Mouse (Mus musculus) MEL (cell line): Measurements from ENCODE around the gene Olfr578.

Experiments used
- CHD1 ChIP-seq: IDR thresholded peaks from 2 replicates; pipeline ENCODE4 v1.6.1; 2012; ENCODE audit warnings: low read depth, mild to moderate bottlenecking, inconsistent platforms, low read length, improper control_type of control experiment
- CTCF ChIP-seq, 3 experiments: IDR thresholded peaks in 2 of 3; conservative IDR thresholded peaks in 1 of 3; 2 replicates each; pipeline ENCODE4 v1.5.1; 2011 to 2012; ENCODE audit warnings: low read length in 3 of 3, low read depth in 2 of 3, mild to moderate bottlenecking in 2 of 3, improper control_type of control experiment in 1 of 3, inconsistent platforms in 1 of 3, mixed read lengths in 1 of 3, moderate library complexity in 1 of 3; ENCODE audit not compliant: control insufficient read depth in 1 of 3, insufficient read depth in 1 of 3, poor library complexity in 1 of 3, severe bottlenecking in 1 of 3
- ELF1 ChIP-seq: IDR thresholded peaks from 2 replicates; pipeline ENCODE4 v1.6.1; 2014; ENCODE audit warnings: low read depth, mild to moderate bottlenecking, inconsistent platforms, low read length, improper control_type of control experiment, moderate library complexity
- MAX ChIP-seq: IDR thresholded peaks from 2 replicates; pipeline ENCODE4 v1.6.1; 2011; ENCODE audit warnings: low read length, improper control_type of control experiment
- ZC3H11A ChIP-seq: IDR thresholded peaks from 2 replicates; pipeline ENCODE4 v1.6.1; 2012; ENCODE audit warnings: low read depth, mild to moderate bottlenecking, inconsistent platforms, low read length, improper control_type of control experiment

- TF ChIP-seq CHD1 (no peak), ZC3H11A (no peak), MAX (no peak), ELF1 (no peak), CTCF (IDR thresholded peaks at IDR 0.05 in 2 of 3, conservative IDR thresholded peaks at IDR 0.05 in 1 of 3; ENCODE audit: control insufficient read depth in 1 of 3, insufficient read depth in 1 of 3, low read depth in 2 of 3, low read length in 3 of 3, poor library complexity in 1 of 3, severe bottlenecking in 1 of 3) (no peak)
Measured at GRCm38 (mm10) chr7:102943417-102943816, 45.7 kb downstream of the Olfr578 start.
